15 mouse cellular contexts compared by ENCODE assay signal in the genomic region with DNA sequence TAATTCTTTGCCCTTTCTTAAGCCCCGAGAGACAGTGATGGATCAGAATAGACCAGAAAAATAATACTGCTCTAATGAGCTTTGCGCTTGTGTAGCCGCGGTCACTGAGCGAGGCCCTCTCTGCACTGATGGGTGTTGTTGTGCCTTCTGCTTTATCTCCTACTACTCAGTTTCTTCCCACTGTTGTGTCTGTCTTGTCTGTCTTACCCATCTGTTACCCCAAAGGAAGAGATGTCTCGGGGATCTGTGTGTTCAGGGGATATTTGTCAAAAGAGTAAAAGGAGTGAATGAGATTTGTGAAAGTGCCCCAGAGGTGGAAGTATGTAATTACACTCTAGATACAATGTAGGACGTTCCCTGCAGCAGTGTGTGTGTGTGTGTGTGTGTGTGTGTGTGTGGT. TPM values are rescaled to one million over a fixed set of nuclear protein-coding genes. Genes with fewer than 3 reads are reported as not detected.
DNase-seq lines count a peak whose midpoint lies in the region; ATAC-seq and TF ChIP-seq lines count a peak whose summit lies in the region.
"Had no signal": no experiment of that assay in that cellular context is flagged by ENCODE, and none has a peak within 500 bp of the region (broad histone marks: within the 10 kb centered on the region; RNA-seq: fewer than 3 reads in every experiment).

No protein-coding gene starts in this region.

- no peak overlapping the region for H3K4me2 ChIP-seq in forebrain, embryonic 13.5 days
- no peak overlapping the region for H3K4me2 ChIP-seq in forebrain, embryonic 11.5 days (ENCODE audit: low read depth, low read length, severe bottlenecking)
- no peak overlapping the region for H3K4me2 ChIP-seq in intestine, postnatal 0 days (replicated peaks; ENCODE audit: low read depth)
- no peak overlapping the region for H3K4me2 ChIP-seq in stomach, embryonic 16.5 days (ENCODE audit: low read depth, low read length)
- H3K4me2 ChIP-seq in heart, embryonic 12.5 days = no peak overlapping the region
- H3K4me2 ChIP-seq: embryonic facial prominence, embryonic 15.5 days; heart, embryonic 15.5 days had no signal

- DNase-seq in forebrain, embryonic 11.5 days (ENCODE audit: low spot score) = no peak
- no peak for DNase-seq in left cerebral cortex, adult 2 months (ENCODE audit: extremely low spot score in 1 of 2, low spot score in 2 of 2)
- no peak for DNase-seq in left cerebral cortex, adult 11 months (ENCODE audit: low spot score)
- DNase-seq in heart, adult 11 months = no peak
- DNase-seq: cerebellum, postnatal 25 days; kidney, postnatal 14 days; lung, postnatal 4 days; right cerebral cortex, postnatal 4 days had no signal

- no peaks in the 10 kb centered on the region for H3K36me3 ChIP-seq in forebrain, embryonic 13.5 days (ENCODE audit: poor library complexity, severe bottlenecking)
- no peaks in the 10 kb centered on the region for H3K36me3 ChIP-seq in forebrain, embryonic 11.5 days (ENCODE audit: control insufficient read depth, insufficient read depth, low read length)
- no peaks in the 10 kb centered on the region for H3K36me3 ChIP-seq in intestine, postnatal 0 days (ENCODE audit: control insufficient read depth, insufficient read depth)
- H3K36me3 ChIP-seq in stomach, embryonic 16.5 days (ENCODE audit: control insufficient read depth, insufficient read depth, low read length) = no peaks in the 10 kb centered on the region
- no peaks in the 10 kb centered on the region for H3K36me3 ChIP-seq in heart, embryonic 12.5 days
- H3K36me3 ChIP-seq: embryonic facial prominence, embryonic 15.5 days; heart, embryonic 15.5 days had no signal

- H3K4me1 ChIP-seq in forebrain, embryonic 13.5 days = no peaks in the 10 kb centered on the region
- H3K4me1 ChIP-seq in forebrain, embryonic 11.5 days (replicated peaks; ENCODE audit: control insufficient read depth, insufficient read depth, low read length) = no peaks in the 10 kb centered on the region
- no peaks in the 10 kb centered on the region for H3K4me1 ChIP-seq in intestine, postnatal 0 days (replicated peaks; ENCODE audit: control insufficient read depth, insufficient read depth, low read length)
- H3K4me1 ChIP-seq in stomach, embryonic 16.5 days (ENCODE audit: control insufficient read depth, insufficient read depth, low read length) = no peaks in the 10 kb centered on the region
- H3K4me1 ChIP-seq in heart, embryonic 12.5 days (replicated peaks) = no peaks in the 10 kb centered on the region
- H3K4me1 ChIP-seq: embryonic facial prominence, embryonic 15.5 days had no signal

- intact Hi-C loops in left cerebral cortex, adult 2 months (cut with DNase I) = no loop called here

- peak; percentile 9 for TF ChIP-seq CTCF in left cerebral cortex, adult 2 months (IDR thresholded peaks at IDR 0.05)
- peak; percentile 48 for TF ChIP-seq CTCF in intestine, postnatal 0 days (IDR thresholded peaks at IDR 0.05; ENCODE audit: low read depth)

- H3K9me3 ChIP-seq in forebrain, embryonic 13.5 days (replicated peaks) = no peaks in the 10 kb centered on the region
- no peaks in the 10 kb centered on the region for H3K9me3 ChIP-seq in forebrain, embryonic 11.5 days (ENCODE audit: control insufficient read depth, low read length)
- peaks cover 5% of the 10 kb centered on the region; the same call in 1 of the 2 replicates for H3K9me3 ChIP-seq in intestine, postnatal 0 days (ENCODE audit: control insufficient read depth)
- 0 out of 2 replicates have a peak, but pooled peaks cover 4% of the 10 kb centered on the region for H3K9me3 ChIP-seq in stomach, embryonic 16.5 days (replicated peaks; ENCODE audit: control insufficient read depth, low read length)
- H3K9me3 ChIP-seq in heart, embryonic 12.5 days (replicated peaks) = peaks cover 17% of the 10 kb centered on the region
- H3K9me3 ChIP-seq: embryonic facial prominence, embryonic 15.5 days; heart, embryonic 15.5 days had no signal

- ATAC-seq in forebrain, embryonic 13.5 days = 0 out of 2 replicates have a peak, but pooled peaks have one; percentile 27
- ATAC-seq in forebrain, embryonic 11.5 days (replicated peaks; ENCODE audit: low FRiP score) = no peak
- ATAC-seq in intestine, postnatal 0 days = no peak
- ATAC-seq in stomach, embryonic 16.5 days (ENCODE audit: insufficient read depth, low FRiP score) = peak; percentile 57
- ATAC-seq in heart, embryonic 12.5 days (ENCODE audit: insufficient number of reproducible peaks, low FRiP score) = no peak
- ATAC-seq: hindbrain, embryonic 16.5 days had no signal

- no peaks in the 10 kb centered on the region for H3K27me3 ChIP-seq in forebrain, embryonic 13.5 days
- H3K27me3 ChIP-seq in forebrain, embryonic 11.5 days (ENCODE audit: control insufficient read depth, insufficient read depth, low read length) = no peaks in the 10 kb centered on the region
- no peaks in the 10 kb centered on the region for H3K27me3 ChIP-seq in intestine, postnatal 0 days (replicated peaks; ENCODE audit: control insufficient read depth, insufficient read depth, low read length)
- H3K27me3 ChIP-seq in stomach, embryonic 16.5 days (ENCODE audit: control insufficient read depth, insufficient read depth, low read length) = no peaks in the 10 kb centered on the region
- no peaks in the 10 kb centered on the region for H3K27me3 ChIP-seq in heart, embryonic 12.5 days (replicated peaks)
- H3K27me3 ChIP-seq: embryonic facial prominence, embryonic 15.5 days; heart, embryonic 15.5 days had no signal

- H3K27ac ChIP-seq in forebrain, embryonic 13.5 days = no peak overlapping the region
- H3K27ac ChIP-seq in forebrain, embryonic 11.5 days (ENCODE audit: low read depth, low read length) = no peak overlapping the region
- H3K27ac ChIP-seq in left cerebral cortex, adult 2 months = no peak overlapping the region
- H3K27ac ChIP-seq in intestine, postnatal 0 days (ENCODE audit: low read depth, low read length) = no peak overlapping the region
- H3K27ac ChIP-seq in stomach, embryonic 16.5 days (ENCODE audit: low read length) = peak overlapping the region; percentile 66
- no peak overlapping the region for H3K27ac ChIP-seq in heart, embryonic 12.5 days (ENCODE audit: poor library complexity, severe bottlenecking)
- H3K27ac ChIP-seq: embryonic facial prominence, embryonic 15.5 days; heart, embryonic 15.5 days had no signal

- WGBS in forebrain, embryonic 13.5 days = 77% methylated on average over 7 of the region's 7 CpGs
- WGBS in forebrain, embryonic 11.5 days = 87% methylated on average over 7 of the region's 7 CpGs
- 62% methylated on average over 7 of the region's 7 CpGs for WGBS in intestine, postnatal 0 days
- 40% methylated on average over 7 of the region's 7 CpGs for WGBS in stomach, embryonic 16.5 days
- 76% methylated on average over 7 of the region's 7 CpGs for WGBS in heart, embryonic 12.5 days

- no peak overlapping the region for H3K4me3 ChIP-seq in forebrain, embryonic 13.5 days
- H3K4me3 ChIP-seq in forebrain, embryonic 11.5 days (ENCODE audit: low read depth, low read length) = no peak overlapping the region
- H3K4me3 ChIP-seq in left cerebral cortex, adult 2 months = no peak overlapping the region
- H3K4me3 ChIP-seq in intestine, postnatal 0 days (ENCODE audit: low read depth, low read length) = no peak overlapping the region
- H3K4me3 ChIP-seq in stomach, embryonic 16.5 days (replicated peaks; ENCODE audit: low read length) = no peak overlapping the region
- no peak overlapping the region for H3K4me3 ChIP-seq in heart, embryonic 12.5 days
- H3K4me3 ChIP-seq: embryonic facial prominence, embryonic 15.5 days; heart, embryonic 15.5 days had no signal

- no peak overlapping the region for H3K9ac ChIP-seq in forebrain, embryonic 13.5 days
- H3K9ac ChIP-seq in forebrain, embryonic 11.5 days (ENCODE audit: low read length) = no peak overlapping the region
- H3K9ac ChIP-seq in intestine, postnatal 0 days (ENCODE audit: low read depth, low read length) = no peak overlapping the region
- no peak overlapping the region for H3K9ac ChIP-seq in stomach, embryonic 16.5 days (ENCODE audit: low read length)
- H3K9ac ChIP-seq in heart, embryonic 12.5 days = no peak overlapping the region
- H3K9ac ChIP-seq: embryonic facial prominence, embryonic 15.5 days; heart, embryonic 15.5 days had no signal

RNA-seq across cellular contexts. Expression of a gene that starts 16.1 kb away (rescaled TPM):
- 1.6 and 1.7 TPM in 2 replicates for polyA plus RNA-seq in forebrain, embryonic 13.5 days (2015; fragmentation: Nextera tagmentation; extraction: Ambion mirVana)
- polyA plus RNA-seq in forebrain, embryonic 11.5 days (2014; fragmentation: Nextera tagmentation; extraction: Ambion mirVana) = 1.6 TPM in 2 replicates
- 1 to 10 TPM; 4.0 to 4.7 TPM for total RNA-seq in left cerebral cortex, adult 2 months (2021)
- 5.0 and 5.1 TPM in 2 replicates for polyA plus RNA-seq in intestine, postnatal 0 days (2015; fragmentation: Nextera tagmentation; extraction: Ambion mirVana)
- polyA plus RNA-seq in stomach, embryonic 16.5 days (2015; fragmentation: Nextera tagmentation; extraction: Ambion mirVana) = 14.7 and 14.9 TPM in 2 replicates
- 22.7 and 24.3 TPM in 2 replicates for polyA plus RNA-seq in heart, embryonic 12.5 days (2016; fragmentation: Nextera tagmentation; extraction: Ambion mirVana)

RNA-seq across cellular contexts. Expression of a gene that starts 38.3 kb away (rescaled TPM):
- polyA plus RNA-seq in forebrain, embryonic 13.5 days (2015; fragmentation: Nextera tagmentation; extraction: Ambion mirVana) = 129 and 133 TPM in 2 replicates
- 103 and 109 TPM in 2 replicates for polyA plus RNA-seq in forebrain, embryonic 11.5 days (2014; fragmentation: Nextera tagmentation; extraction: Ambion mirVana)
- 100 to 1,000 TPM; 107 to 111 TPM for total RNA-seq in left cerebral cortex, adult 2 months (2021)
- 130 and 131 TPM in 2 replicates for polyA plus RNA-seq in intestine, postnatal 0 days (2015; fragmentation: Nextera tagmentation; extraction: Ambion mirVana)
- 83.6 and 90.7 TPM in 2 replicates for polyA plus RNA-seq in stomach, embryonic 16.5 days (2015; fragmentation: Nextera tagmentation; extraction: Ambion mirVana)
- 126 and 127 TPM in 2 replicates for polyA plus RNA-seq in heart, embryonic 12.5 days (2016; fragmentation: Nextera tagmentation; extraction: Ambion mirVana)

Comparison
In these comparisons a context has a peak if more than half of its experiments do, and no peak if none do; other contexts are left out.
1. ATAC-seq: peak in forebrain, embryonic 13.5 days (single experiment) and stomach, embryonic 16.5 days (single experiment); none in forebrain, embryonic 11.5 days (single experiment), intestine, postnatal 0 days (single experiment) and heart, embryonic 12.5 days (single experiment).